Mouse (Mus musculus): ENCODE measurements around the gene Lgals7. TPM values are rescaled to one million over a fixed set of nuclear protein-coding genes. Genes with fewer than 3 reads are reported as not detected.
A peak's percentile ranks its signal among the peaks of the same experiment; 100 is the strongest.

The Lgals7 gene
- polyA plus RNA-seq, 1 experiment from 2014 or later: 2.2 TPM

DNA sequence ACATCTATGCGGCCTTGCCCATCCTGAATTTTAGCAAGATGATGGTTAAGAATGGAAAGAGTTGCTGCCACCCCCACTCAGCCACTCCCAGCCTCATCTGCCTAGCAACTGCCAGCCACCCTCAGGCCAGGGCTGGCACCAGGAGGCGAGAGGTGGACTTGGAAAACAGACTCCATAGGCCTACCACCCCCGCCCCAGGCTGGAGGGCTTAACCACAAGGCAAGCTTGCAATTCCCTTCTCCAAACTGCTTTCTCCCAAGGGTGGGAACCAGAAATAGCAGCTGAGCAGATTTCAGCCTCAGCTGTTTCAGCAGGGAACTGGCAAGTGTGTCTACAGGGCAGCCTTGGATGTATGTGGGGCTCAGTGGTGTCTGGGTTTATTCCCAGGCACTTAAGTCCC is 39.2 kb downstream of the Lgals7 start:
- no peaks in the 10 kb centered on the region for H3K27me3 ChIP-seq (replicated peaks)

DNA sequence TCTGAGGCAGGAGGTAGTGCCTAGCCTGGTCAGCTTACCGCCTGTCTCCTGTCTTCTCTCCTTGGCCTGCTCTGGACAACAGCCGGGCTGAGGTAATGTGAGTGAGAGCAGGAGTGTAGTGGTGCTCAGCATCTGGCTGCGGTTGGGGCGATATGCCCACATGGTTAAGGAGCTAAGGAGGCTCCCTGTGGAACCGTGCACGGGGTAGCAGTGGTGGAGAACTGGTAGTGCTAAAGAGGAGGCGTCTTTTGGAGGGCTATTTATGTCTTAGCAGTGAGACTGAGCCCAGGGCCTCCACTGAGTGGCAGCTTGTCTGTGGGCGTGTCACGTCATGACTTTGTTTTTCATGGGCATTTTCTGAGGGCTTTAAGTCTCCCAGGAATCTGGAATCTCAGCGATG is 40.1 kb downstream of the Lgals7 start:
- no peak overlapping the region for H3K27ac ChIP-seq
- H3K27me3 ChIP-seq (replicated peaks): no peaks in the 10 kb centered on the region
- WGBS: 87% methylated on average over 10 of the region's 10 CpGs
- H3K9ac ChIP-seq: no peak overlapping the region
- no peaks in the 10 kb centered on the region for H3K9me3 ChIP-seq
- no peak overlapping the region for H3K4me2 ChIP-seq
- H3K4me1 ChIP-seq: no peaks in the 10 kb centered on the region
- no peak overlapping the region for H3K4me3 ChIP-seq (replicated peaks)
- no peak for ATAC-seq (ENCODE audit: insufficient read depth, low FRiP score, low read depth)
- peaks cover 92% of the 10 kb centered on the region for H3K36me3 ChIP-seq

More for the DNA sequence above, 39.2 kb downstream of the Lgals7 start:
- Histone ChIP-seq H3K4me3 (replicated peaks) (no peak overlapping the region), H3K36me3 (peaks cover 92% of the 10 kb centered on the region), H3K9me3 (no peaks in the 10 kb centered on the region), H3K27ac (no peak overlapping the region), H3K4me1 (no peaks in the 10 kb centered on the region), H3K9ac (no peak overlapping the region), H3K4me2 (no peak overlapping the region)
- ATAC-seq (ENCODE audit: insufficient read depth, low FRiP score, low read depth): no peak
- 90% methylated on average over 3 of the region's 3 CpGs for WGBS

DNA sequence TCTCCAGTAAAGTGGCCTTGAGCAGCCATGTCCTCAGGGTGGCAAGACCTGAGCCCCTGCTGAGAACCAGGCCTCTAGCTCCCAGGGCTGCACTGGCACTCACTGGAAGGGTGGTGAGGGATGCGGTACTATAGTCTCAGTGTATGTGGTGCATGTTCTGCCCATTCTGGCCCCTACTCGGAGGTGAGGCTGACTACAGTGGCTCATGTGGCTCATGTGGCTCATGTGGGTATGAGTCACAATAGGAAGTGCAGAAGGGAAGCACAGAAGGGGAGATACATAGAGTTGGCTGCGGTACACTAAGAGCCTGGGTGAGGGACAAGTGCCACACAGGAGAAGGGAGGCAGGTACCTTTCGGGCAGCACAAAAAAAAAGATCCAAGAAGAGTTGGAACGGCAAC is 43.5 kb downstream of the Lgals7 start:
- 95% methylated on average over 5 of the region's 5 CpGs for WGBS
- ATAC-seq (ENCODE audit: insufficient read depth, low FRiP score, low read depth): no peak

DNA sequence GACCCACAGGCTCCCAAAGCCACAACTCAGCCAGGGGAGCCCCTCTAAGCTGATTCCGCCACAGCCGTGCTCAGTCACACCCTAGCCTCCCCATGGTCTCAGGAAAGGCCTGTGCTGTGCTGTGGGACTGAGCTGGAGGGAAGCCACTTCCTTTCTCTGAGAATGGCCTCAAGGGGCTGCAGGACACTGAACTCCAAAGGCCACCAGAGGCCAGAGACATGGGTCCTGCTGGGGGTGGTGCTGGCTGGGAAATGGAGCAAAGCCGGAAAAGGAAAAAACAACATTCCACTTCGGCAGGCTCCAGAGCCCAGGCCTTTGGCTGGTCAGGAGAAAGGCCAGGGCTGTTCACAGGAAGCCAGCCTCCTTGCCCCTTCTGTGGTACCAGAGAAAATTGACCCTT is 48.0 kb downstream of the Lgals7 start:
- Histone ChIP-seq H3K27ac (peak overlapping the region; percentile 12; the same call in 1 of the 2 replicates), H3K9ac (no peak overlapping the region), H3K27me3 (replicated peaks) (no peaks in the 10 kb centered on the region), H3K4me1 (0 out of 2 replicates have a peak, but pooled peaks cover 3% of the 10 kb centered on the region), H3K4me3 (replicated peaks) (no peak overlapping the region), H3K4me2 (no peak overlapping the region), H3K36me3 (peaks cover 86% of the 10 kb centered on the region), H3K9me3 (no peaks in the 10 kb centered on the region)
- ATAC-seq (ENCODE audit: insufficient read depth, low FRiP score, low read depth): no peak
- 73% methylated on average over 4 of the region's 4 CpGs for WGBS

More for the DNA sequence above, 43.5 kb downstream of the Lgals7 start:
- Histone ChIP-seq H3K9me3 (no peaks in the 10 kb centered on the region), H3K27ac (no peak overlapping the region), H3K36me3 (peaks cover 91% of the 10 kb centered on the region), H3K4me1 (0 out of 2 replicates have a peak, but pooled peaks cover 3% of the 10 kb centered on the region), H3K4me2 (no peak overlapping the region), H3K27me3 (replicated peaks) (no peaks in the 10 kb centered on the region), H3K9ac (no peak overlapping the region), H3K4me3 (replicated peaks) (no peak overlapping the region)

DNA sequence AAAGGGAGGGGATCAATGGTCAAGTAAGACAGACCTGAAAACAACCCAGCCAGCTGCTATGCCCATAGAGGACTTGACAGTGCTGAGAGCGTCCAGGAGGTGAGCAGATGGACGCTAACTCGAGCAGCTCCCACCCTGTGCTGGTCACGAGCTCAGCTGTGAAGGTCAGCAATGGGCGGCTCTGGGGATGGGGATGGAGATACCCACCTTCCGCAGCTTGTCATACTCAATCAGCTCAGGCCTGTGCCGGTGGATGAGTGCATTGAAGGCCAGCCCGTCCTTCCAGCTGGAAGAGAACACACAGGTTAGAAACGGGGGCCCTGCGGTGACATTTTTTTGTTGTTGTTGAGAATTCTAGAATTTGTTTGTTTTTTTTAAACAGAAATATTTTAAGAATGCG is 49.5 kb downstream of the Lgals7 start:
- Histone ChIP-seq H3K4me1 (peaks cover 6% of the 10 kb centered on the region), H3K36me3 (peaks cover 71% of the 10 kb centered on the region), H3K9ac (no peak overlapping the region), H3K27me3 (replicated peaks) (no peaks in the 10 kb centered on the region), H3K27ac (no peak overlapping the region), H3K4me3 (replicated peaks) (no peak overlapping the region), H3K9me3 (no peaks in the 10 kb centered on the region), H3K4me2 (no peak overlapping the region)
- WGBS: 76% methylated on average over 11 of the region's 11 CpGs
- no peak for ATAC-seq (ENCODE audit: insufficient read depth, low FRiP score, low read depth)

Other genes starting within 250 kb of the Lgals7 start
- 0.08 TPM in 1 of 2 replicates, not detected in the other for gene Acp7, start 232.5 kb upstream of the Lgals7 start, polyA plus RNA-seq (2015; fragmentation: Nextera tagmentation; extraction: Ambion mirVana)
- 4.3 and 4.8 TPM in 2 replicates for gene Fbxo27, start 171.0 kb upstream of the Lgals7 start, polyA plus RNA-seq (2015; fragmentation: Nextera tagmentation; extraction: Ambion mirVana)
- gene Fbxo17, start 147.0 kb upstream of the Lgals7 start, polyA plus RNA-seq (2015; fragmentation: Nextera tagmentation; extraction: Ambion mirVana): 8.0 and 8.9 TPM in 2 replicates
- 138 and 143 TPM in 2 replicates for gene Mrps12, start 122.0 kb upstream of the Lgals7 start, polyA plus RNA-seq (2015; fragmentation: Nextera tagmentation; extraction: Ambion mirVana)
- 20.8 and 26.2 TPM in 2 replicates for gene Sars2, start 121.9 kb upstream of the Lgals7 start, polyA plus RNA-seq (2015; fragmentation: Nextera tagmentation; extraction: Ambion mirVana)
- 0.19 TPM in 1 of 2 replicates, not detected in the other for gene Ccer2, start 107.7 kb upstream of the Lgals7 start, polyA plus RNA-seq (2015; fragmentation: Nextera tagmentation; extraction: Ambion mirVana)
- gene Sirt2, start 97.1 kb upstream of the Lgals7 start, polyA plus RNA-seq (2015; fragmentation: Nextera tagmentation; extraction: Ambion mirVana): 56.9 and 57.8 TPM in 2 replicates
- gene Nfkbib, start 96.3 kb upstream of the Lgals7 start, polyA plus RNA-seq (2015; fragmentation: Nextera tagmentation; extraction: Ambion mirVana): 38.7 and 40.1 TPM in 2 replicates
- 6.2 and 6.6 TPM in 2 replicates for gene Rinl, start 74.9 kb upstream of the Lgals7 start, polyA plus RNA-seq (2015; fragmentation: Nextera tagmentation; extraction: Ambion mirVana)
- 239 and 240 TPM in 2 replicates for gene Hnrnpl, start 55.3 kb upstream of the Lgals7 start, polyA plus RNA-seq (2015; fragmentation: Nextera tagmentation; extraction: Ambion mirVana)
- gene Ech1, start 38.6 kb upstream of the Lgals7 start, polyA plus RNA-seq (2015; fragmentation: Nextera tagmentation; extraction: Ambion mirVana): 175 and 195 TPM in 2 replicates
- 340 and 467 TPM in 2 replicates for gene Lgals4, start 30.0 kb upstream of the Lgals7 start, polyA plus RNA-seq (2015; fragmentation: Nextera tagmentation; extraction: Ambion mirVana)
- gene Capn12, start 17.6 kb downstream of the Lgals7 start, polyA plus RNA-seq (2015; fragmentation: Nextera tagmentation; extraction: Ambion mirVana): 0.34 and 0.45 TPM in 2 replicates
- 319 and 341 TPM in 2 replicates for gene Actn4, start 98.5 kb downstream of the Lgals7 start, polyA plus RNA-seq (2015; fragmentation: Nextera tagmentation; extraction: Ambion mirVana)
- 370 and 373 TPM in 2 replicates for gene Eif3k, start 118.0 kb downstream of the Lgals7 start, polyA plus RNA-seq (2015; fragmentation: Nextera tagmentation; extraction: Ambion mirVana)
- gene Map4k1, start 118.2 kb downstream of the Lgals7 start, polyA plus RNA-seq (2015; fragmentation: Nextera tagmentation; extraction: Ambion mirVana): 7.8 and 9.3 TPM in 2 replicates